11 mouse cellular contexts compared by ENCODE assay signal in the genomic region with DNA sequence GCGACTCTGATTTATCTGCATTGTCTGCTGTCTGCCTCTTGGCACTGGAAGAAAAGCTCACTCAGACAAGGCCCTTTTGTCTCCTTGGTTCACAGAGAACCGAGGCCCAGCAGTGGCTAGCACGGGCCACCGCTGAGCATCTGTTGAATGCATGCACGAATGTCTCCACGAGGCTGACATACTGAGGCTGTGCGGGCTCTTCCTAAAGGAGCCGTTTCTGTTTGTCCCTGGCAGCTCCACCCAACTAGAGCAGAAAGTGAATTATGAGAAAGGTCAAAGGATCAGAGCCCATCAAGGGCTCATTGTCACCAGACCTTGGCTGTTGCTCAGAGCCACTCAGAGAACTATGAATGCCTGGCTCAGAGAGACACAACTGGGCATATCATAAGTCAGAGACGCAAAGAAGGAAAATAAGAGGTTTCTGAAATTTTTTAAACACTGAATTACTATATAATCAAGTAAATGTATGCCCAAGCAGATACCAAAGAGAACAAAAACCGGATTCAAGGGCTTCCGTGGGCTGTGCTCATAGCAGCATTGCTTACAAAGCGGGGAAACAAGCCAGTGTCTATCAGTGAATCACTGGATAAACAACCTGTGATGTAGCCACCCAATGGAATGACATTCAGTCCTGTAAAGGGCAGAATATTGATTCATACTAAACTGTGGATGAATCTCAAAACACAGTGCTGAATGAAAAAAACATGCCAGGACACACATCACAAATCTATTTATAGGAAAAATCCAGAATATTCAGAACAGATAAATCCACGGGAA. TPM values are rescaled to one million over a fixed set of nuclear protein-coding genes. Genes with fewer than 3 reads are reported as not detected.
A peak's percentile ranks its signal among the peaks of the same experiment; 100 is the strongest.
DNase-seq lines count a peak whose midpoint lies in the region; TF ChIP-seq lines count a peak whose summit lies in the region.
"Had no signal": no experiment of that assay in that cellular context is flagged by ENCODE, and none has a peak within 500 bp of the region (broad histone marks: within the 10 kb centered on the region; RNA-seq: fewer than 3 reads in every experiment).

No protein-coding gene starts in this region.

- no peaks in the 10 kb centered on the region for H3K36me3 ChIP-seq in kidney, adult 2 months (ENCODE audit: control insufficient read depth, insufficient read depth, low read length)
- H3K36me3 ChIP-seq: G1E; limb, embryonic 12.5 days had no signal

- no peak for TF ChIP-seq POLR2A in kidney, adult 2 months (IDR thresholded peaks at IDR 0.05; ENCODE audit: low read depth, low read length)

- 0 out of 2 replicates have a peak, but pooled peaks cover 5% of the 10 kb centered on the region for H3K4me1 ChIP-seq in kidney, adult 2 months (ENCODE audit: control insufficient read depth, insufficient read depth, low read length)
- H3K4me1 ChIP-seq: limb, embryonic 12.5 days had no signal

- no peak for TF ChIP-seq CTCF in kidney, adult 2 months (conservative IDR thresholded peaks at IDR 0.05; ENCODE audit: insufficient read depth, insufficient read length, low read depth, low read length)

- 38% methylated on average over 13 of the region's 13 CpGs for WGBS in kidney, adult 2 months

- no peak overlapping the region for H3K4me3 ChIP-seq in kidney, adult 2 months (ENCODE audit: insufficient read depth, low read depth, low read length)
- H3K4me3 ChIP-seq: erythroblast, embryonic 14.5 days; limb, embryonic 12.5 days had no signal

- 0 out of 2 replicates have a peak overlapping the region, but pooled peaks have one; percentile 41 for H3K27ac ChIP-seq in kidney, adult 2 months (ENCODE audit: insufficient read depth, low read depth, low read length)
- H3K27ac ChIP-seq: limb, embryonic 12.5 days had no signal

- peak; percentile 17 for DNase-seq in kidney, adult 2 months
- DNase-seq in kidney, postnatal 14 days, result no peak
- peak; percentile 32 for DNase-seq in embryo, embryonic 11.5 days (ENCODE audit: low read depth, low spot score)
- DNase-seq in layer of hippocampus, postnatal 36 days, result peak; percentile 21 to 49
- DNase-seq in retina, embryonic 14.5 days (ENCODE audit: low spot score), result peak; percentile 61
- no peak for DNase-seq in urinary bladder, postnatal 10 days (ENCODE audit: low spot score)
- DNase-seq in thymus, postnatal 4 days, result no peak
- no peak for DNase-seq in gastrocnemius, postnatal 4 days (ENCODE audit: low spot score in 2 of 2)

- H3K27me3 ChIP-seq in kidney, adult 2 months (replicated peaks; ENCODE audit: control insufficient read depth, insufficient read depth, low read length), result no peaks in the 10 kb centered on the region
- H3K27me3 ChIP-seq: limb, embryonic 12.5 days had no signal

RNA-seq across cellular contexts. Expression of gene P2rx4, which starts 13.7 kb away (rescaled TPM):
- polyA plus RNA-seq in kidney, adult 2 months (2012; rRNA removed), result 81.6 and 87.7 TPM in 2 replicates
- total RNA-seq in layer of hippocampus, postnatal 36 days (2021), result 10 to 100 TPM; 12.9 to 13.1 TPM
- total RNA-seq in gastrocnemius, postnatal 4 days (2021), result 10 to 100 TPM; 13.4 to 15.4 TPM

RNA-seq across cellular contexts. Expression of gene P2rx7, which starts 49.9 kb away (rescaled TPM):
- 5.1 and 5.3 TPM in 2 replicates for polyA plus RNA-seq in kidney, adult 2 months (2012; rRNA removed)
- total RNA-seq in layer of hippocampus, postnatal 36 days (2021), result 1 to 10 TPM; 7.4 to 7.7 TPM
- total RNA-seq in gastrocnemius, postnatal 4 days (2021), result 1 to 10 TPM; 5.1 to 6.0 TPM
- polyA plus RNA-seq: erythroblast, embryonic 14.5 days had no signal

Comparison
In these comparisons a context has a peak if more than half of its experiments do, and no peak if none do; other contexts are left out.
1. DNase-seq: peak in kidney, adult 2 months (single experiment), embryo, embryonic 11.5 days (single experiment), layer of hippocampus, postnatal 36 days (2 of 2) and retina, embryonic 14.5 days (single experiment); none in kidney, postnatal 14 days (single experiment), urinary bladder, postnatal 10 days (single experiment), thymus, postnatal 4 days (single experiment) and gastrocnemius, postnatal 4 days (0 of 2).